Mouse (Mus musculus): ENCODE data around the gene Ptprf. TPM values are rescaled to one million over a fixed set of nuclear protein-coding genes. Genes with fewer than 3 reads are reported as not detected.

Gene Ptprf
- total RNA-seq (2022) = 1 to 10 TPM in 3 of 4 experiments, under 1 TPM in 1; 0.63 to 2.1 (median 1.3) TPM

GRCm38 (mm10) chr4:118291231-118291630, at the start of gene Ptprf:
Gene Ptprf, minus strand, starts transcription at chr4:118291405.
- peak in 1 of 2 experiments; percentile 18 for DNase-seq (ENCODE audit: low spot score in 2 of 2)

- peak in 1 of 2 experiments; percentile 5 for DNase-seq (ENCODE audit: low spot score in 2 of 2)
These were observed 45.5 kb upstream of the Ptprf start for GRCm38 (mm10) chr4:118336658-118337057.

- DNase-seq (ENCODE audit: low spot score in 2 of 2) = no peak
These were observed 44.8 kb upstream of the Ptprf start for GRCm38 (mm10) chr4:118335991-118336390.

DNA sequence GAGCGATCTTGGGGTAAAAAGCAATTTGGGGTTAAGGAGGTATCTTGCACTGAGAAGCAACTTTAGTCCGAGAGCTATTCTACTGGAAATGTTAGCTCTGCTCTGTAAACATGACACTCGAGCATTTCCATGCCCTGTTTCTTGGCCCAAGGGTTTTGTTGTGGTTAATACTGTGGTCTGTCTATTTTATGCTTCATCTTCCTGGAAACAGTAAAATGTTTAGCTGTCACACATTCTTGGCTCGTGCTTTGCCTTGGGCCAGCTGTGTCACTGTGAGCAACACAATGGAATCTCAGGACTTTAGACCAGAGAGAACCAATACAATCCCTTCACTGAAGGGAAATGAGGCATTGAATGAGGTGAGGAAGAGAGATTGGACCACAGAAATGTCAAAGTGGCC, 40.6 kb upstream of the Ptprf start:
- DNase-seq (ENCODE audit: low spot score in 2 of 2) = no peak

GRCm38 (mm10) chr4:118326476-118326875, 35.3 kb upstream of the Ptprf start:
- no peak for DNase-seq (ENCODE audit: low spot score in 2 of 2)

GRCm38 (mm10) chr4:118320636-118321035, 29.4 kb upstream of the Ptprf start:
- DNase-seq (ENCODE audit: low spot score in 2 of 2) = no peak

- no peak for DNase-seq (ENCODE audit: low spot score in 2 of 2)
These were observed 28.6 kb upstream of the Ptprf start for GRCm38 (mm10) chr4:118319706-118320344.

GRCm38 (mm10) chr4:118316662-118317061, 25.5 kb upstream of the Ptprf start:
- no peak for DNase-seq (ENCODE audit: low spot score in 2 of 2)

GRCm38 (mm10) chr4:118315286-118315685, 24.1 kb upstream of the Ptprf start:
- DNase-seq (ENCODE audit: low spot score in 2 of 2) = no peak

DNA sequence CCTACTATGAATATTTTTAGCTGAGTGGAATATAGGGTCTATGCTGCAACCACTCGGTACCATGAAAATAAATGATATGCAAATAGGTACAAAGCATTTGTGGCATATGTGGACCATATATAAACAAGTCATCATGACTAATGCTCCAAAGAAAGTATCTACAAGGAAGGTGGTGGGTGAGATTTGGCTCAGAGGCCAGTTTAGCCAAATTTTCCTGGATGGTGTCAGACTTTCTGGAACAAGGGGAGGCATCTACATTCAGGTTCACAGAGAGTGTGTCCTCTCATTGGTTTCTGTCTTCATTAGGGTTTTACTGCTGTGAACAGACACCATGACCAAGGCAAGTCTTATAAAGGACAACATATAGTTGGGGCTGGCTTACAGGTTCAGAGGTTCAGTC, 19.3 kb upstream of the Ptprf start:
- no peak for DNase-seq (ENCODE audit: low spot score in 2 of 2)

DNA sequence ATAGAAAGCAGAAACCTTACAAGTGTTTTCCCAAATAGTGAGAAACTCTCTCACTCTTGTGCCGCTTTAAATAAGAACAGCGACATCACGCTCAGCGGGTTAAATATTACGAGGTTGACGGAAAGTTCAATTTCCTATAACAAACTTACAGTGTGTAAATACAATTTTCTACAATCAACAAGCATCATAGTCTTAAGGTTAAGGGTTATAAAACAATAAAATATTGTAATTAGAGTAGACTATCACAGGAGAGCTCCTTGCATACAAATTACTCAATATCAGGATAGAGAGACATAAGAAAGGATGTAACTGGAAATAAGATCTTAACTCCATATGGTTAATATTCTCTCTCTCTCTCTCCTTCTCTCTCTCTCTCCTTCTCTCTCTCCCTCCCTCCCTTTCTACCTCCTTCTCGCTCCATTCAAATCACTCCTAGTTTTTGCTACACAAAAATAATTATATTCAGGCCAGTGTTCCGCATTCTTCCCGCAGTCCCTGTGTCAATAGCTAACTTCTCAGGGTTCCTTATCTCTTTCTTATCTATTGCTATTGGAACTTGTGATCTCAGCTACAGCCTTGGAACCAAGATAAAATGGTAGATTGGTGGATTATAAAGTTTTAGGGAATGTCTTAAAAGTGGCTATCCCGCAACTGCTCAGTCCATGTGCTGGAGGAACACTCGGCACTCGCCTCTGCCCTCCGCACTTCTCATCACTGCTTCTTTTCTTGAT, 16.5 kb upstream of the Ptprf start:
- DNase-seq (ENCODE audit: low spot score in 2 of 2) = no peak

GRCm38 (mm10) chr4:118306113-118306696, 15.0 kb upstream of the Ptprf start:
- no peak for DNase-seq (ENCODE audit: low spot score in 2 of 2)

DNA sequence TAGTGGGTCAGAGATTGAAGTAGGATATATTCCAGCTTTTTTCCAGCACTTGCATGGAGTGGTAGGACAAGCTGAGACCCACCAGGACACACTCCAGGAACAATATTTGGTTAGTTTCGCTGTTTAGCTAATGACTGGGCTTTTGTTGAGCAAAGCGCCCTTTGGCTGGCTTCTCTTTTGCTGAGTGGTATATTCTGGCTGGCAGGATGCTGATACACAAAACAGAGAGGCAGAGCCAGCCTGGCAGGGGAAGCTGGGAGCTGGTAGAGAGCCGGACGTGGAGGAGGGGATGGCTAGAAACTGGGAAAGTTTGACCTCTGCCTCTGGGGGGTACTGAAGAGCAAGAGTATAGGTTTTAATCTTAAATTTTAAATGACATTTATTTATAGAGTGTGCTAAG, 13.8 kb upstream of the Ptprf start:
- no peak for DNase-seq (ENCODE audit: low spot score in 2 of 2)

- DNase-seq (ENCODE audit: low spot score in 2 of 2) = no peak
These were observed 6.6 kb upstream of the Ptprf start for GRCm38 (mm10) chr4:118297844-118298243.

- DNase-seq (ENCODE audit: low spot score in 2 of 2) = no peak
These were observed 4.7 kb upstream of the Ptprf start for GRCm38 (mm10) chr4:118295651-118296561.

DNA sequence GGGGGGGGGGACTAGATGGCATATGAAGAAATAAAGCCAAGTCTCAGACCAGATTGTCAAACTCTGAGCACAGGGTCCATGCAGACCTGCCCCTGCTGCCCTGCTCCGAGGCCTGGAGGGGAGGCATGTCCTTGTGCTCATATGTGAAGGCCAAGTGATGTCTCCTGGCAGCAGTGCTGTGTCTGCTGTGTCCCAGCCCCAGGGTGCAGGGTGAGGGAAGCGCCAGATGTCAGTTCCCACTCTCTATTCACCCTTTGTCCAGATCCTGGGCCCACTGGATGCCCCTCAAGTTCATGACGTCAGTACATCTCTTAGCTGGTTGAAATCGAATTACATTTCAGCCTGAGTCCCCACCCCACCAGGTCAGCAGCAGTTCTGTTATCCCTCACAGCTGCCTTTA, 3.6 kb upstream of the Ptprf start:
- DNase-seq (ENCODE audit: low spot score in 2 of 2) = no peak

DNA sequence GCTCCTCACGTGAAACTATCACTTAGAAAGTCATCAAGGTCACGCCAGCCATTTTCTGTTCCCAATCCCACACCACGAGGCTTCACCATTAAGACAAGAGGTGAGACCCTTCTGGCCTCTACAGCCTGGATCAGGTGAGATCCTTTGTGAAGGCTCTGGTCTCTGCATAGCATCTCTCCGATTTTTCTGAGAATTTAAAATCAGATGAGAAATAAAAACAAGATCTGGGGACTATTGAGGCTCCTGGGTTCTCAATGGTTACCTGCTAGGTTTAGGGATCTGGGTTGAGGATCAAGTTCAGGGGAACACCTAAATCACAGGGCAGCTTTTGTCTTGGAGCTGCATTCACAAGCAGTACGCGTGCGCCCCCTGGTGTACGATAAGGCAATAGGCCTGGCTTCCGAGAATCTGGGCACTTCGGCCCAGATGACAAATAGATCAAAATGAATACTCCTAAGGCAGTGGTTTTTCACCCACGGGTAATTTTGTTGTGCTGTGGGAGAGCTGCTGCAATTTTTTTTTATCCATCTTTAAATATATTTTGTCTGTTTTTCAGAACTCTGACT, 1.6 kb upstream of the Ptprf start:
- DNase-seq (ENCODE audit: low spot score in 2 of 2) = peak; percentile 37 to 57

GRCm38 (mm10) chr4:118290416-118291030, 682 bp downstream of the Ptprf start:
- no peak for DNase-seq (ENCODE audit: low spot score in 2 of 2)

GRCm38 (mm10) chr4:118289960-118290415, 1.2 kb downstream of the Ptprf start:
- DNase-seq (ENCODE audit: low spot score in 2 of 2) = no peak

- DNase-seq (ENCODE audit: low spot score in 2 of 2) = no peak
These were observed 1.9 kb downstream of the Ptprf start for GRCm38 (mm10) chr4:118289266-118289665.

DNA sequence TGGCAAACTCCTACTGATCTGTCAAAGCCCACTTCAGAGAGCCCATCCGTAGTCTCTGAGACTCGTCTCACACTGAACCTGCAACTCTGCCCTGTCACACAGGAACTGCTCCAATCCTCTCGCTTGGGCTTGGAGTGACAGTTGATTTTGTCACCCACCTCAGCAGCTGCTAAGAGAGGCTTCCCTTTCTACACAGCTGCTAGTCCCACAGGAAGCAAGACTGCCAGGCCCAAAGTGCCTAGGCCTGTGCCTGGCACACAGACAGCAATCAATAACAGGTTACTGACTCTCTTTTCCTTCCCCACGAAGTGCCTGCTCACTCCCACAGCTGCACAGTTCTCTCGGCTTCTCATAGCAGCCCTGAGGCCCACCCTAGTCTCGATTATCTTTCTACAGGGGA, 2.7 kb downstream of the Ptprf start:
- DNase-seq (ENCODE audit: low spot score in 2 of 2) = no peak
